Mouse (Mus musculus) spleen, adult 2 months (tissue): Measurements from ENCODE around the gene Stard10.

Experiments
- CTCF ChIP-seq: fragments of 200-500 bp; IDR thresholded peaks from 2 replicates; pipeline ENCODE4 v1.5.1; 2011; ENCODE audit warnings: mild to moderate bottlenecking, inconsistent platforms; ENCODE audit not compliant: insufficient read depth, insufficient read length, insufficient replicate concordance; ENCODE audit errors: extremely low read depth
- POLR2A ChIP-seq: fragments of 200-500 bp; IDR thresholded peaks from 2 replicates; pipeline ENCODE4 v1.6.1; 2011; ENCODE audit warnings: low read depth, low read length, inconsistent platforms

DNA sequence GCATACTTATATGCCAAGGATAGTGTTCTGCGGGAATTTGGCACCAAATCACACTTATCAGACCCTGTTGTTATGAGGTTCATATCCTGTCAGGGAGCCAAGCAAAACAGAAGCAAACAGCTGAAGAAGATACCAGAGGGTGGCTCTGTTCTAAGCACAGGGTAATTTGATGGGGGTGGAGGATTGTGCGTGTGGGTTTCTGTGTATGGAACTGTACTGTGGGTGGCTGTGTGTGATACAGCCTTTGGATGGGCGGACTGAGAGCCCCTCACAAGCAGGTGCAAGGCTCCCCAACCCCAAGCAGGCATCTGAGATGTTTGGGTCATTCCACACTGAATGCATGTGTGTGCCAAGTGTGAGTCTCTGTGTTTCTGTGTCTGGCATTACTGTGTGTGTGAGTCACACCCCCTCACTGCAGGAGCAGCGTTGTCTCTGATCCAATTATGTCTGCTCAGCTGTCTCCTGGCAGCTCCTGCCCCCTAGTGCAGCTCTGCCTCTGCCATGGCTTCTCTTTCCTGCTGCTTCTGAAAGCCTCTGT is 11.8 kb downstream of the Stard10 start:
- TF ChIP-seq POLR2A (no peak), CTCF (no peak)
